Mouse (Mus musculus): ENCODE data around the gene Krt35. TPM values are rescaled to one million over a fixed set of nuclear protein-coding genes. Genes with fewer than 3 reads are reported as not detected.

Gene Krt35
- polyA plus RNA-seq, 1 experiment, result not detected

- no peaks in the 10 kb centered on the region for H3K79me3 ChIP-seq (ENCODE audit: low read depth)
- no peaks in the 10 kb centered on the region for H3K27me3 ChIP-seq (ENCODE audit: control insufficient read depth, insufficient read depth, insufficient read length)
- no peak overlapping the region for H3ac ChIP-seq (ENCODE audit: control insufficient read depth, insufficient read length, low read depth)
- TF ChIP-seq CTCF (IDR thresholded peaks at IDR 0.05; ENCODE audit: control insufficient read depth, insufficient read depth, insufficient read length), result no peak
- no peak for TF ChIP-seq CEBPB (IDR thresholded peaks at IDR 0.05; ENCODE audit: low read depth)
- H3K4me3 ChIP-seq (ENCODE audit: insufficient read depth, poor library complexity, severe bottlenecking), result no peak overlapping the region
- no peaks in the 10 kb centered on the region for H3K36me3 ChIP-seq (ENCODE audit: control insufficient read depth, insufficient read depth)
- H3K79me2 ChIP-seq (ENCODE audit: control insufficient read depth, insufficient read depth), result no peaks in the 10 kb centered on the region
These were observed 37.2 kb downstream of the Krt35 start for GRCm38 (mm10) chr11:100058875-100059274.

- H3K36me3 ChIP-seq (ENCODE audit: control insufficient read depth, insufficient read depth), result no peaks in the 10 kb centered on the region
- no peak overlapping the region for H3K4me3 ChIP-seq (ENCODE audit: insufficient read depth, poor library complexity, severe bottlenecking)
- H3K79me2 ChIP-seq (ENCODE audit: control insufficient read depth, insufficient read depth), result no peaks in the 10 kb centered on the region
- H3K79me3 ChIP-seq (ENCODE audit: low read depth), result no peaks in the 10 kb centered on the region
- TF ChIP-seq MYOD1 (IDR thresholded peaks at IDR 0.05; ENCODE audit: control insufficient read depth, insufficient read length, low read depth), result peak; percentile 72
- peak; percentile 69 for TF ChIP-seq CEBPB (IDR thresholded peaks at IDR 0.05; ENCODE audit: low read depth)
- no peak for TF ChIP-seq USF1 (IDR thresholded peaks at IDR 0.05; ENCODE audit: low read depth)
- TF ChIP-seq MAX (IDR thresholded peaks at IDR 0.05), result no peak
- TF ChIP-seq CTCF (IDR thresholded peaks at IDR 0.05; ENCODE audit: control insufficient read depth, insufficient read depth, insufficient read length), result no peak
- TF ChIP-seq FOSL1 (IDR thresholded peaks at IDR 0.05; ENCODE audit: insufficient read depth, low read length, poor library complexity, severe bottlenecking), result peak; percentile 99
- TF ChIP-seq MYOG (IDR thresholded peaks at IDR 0.05; ENCODE audit: control insufficient read depth, extremely low read depth, insufficient read length), result no peak
- H3ac ChIP-seq (ENCODE audit: control insufficient read depth, insufficient read length, low read depth), result peak overlapping the region; percentile 43
- no peaks in the 10 kb centered on the region for H3K27me3 ChIP-seq (ENCODE audit: control insufficient read depth, insufficient read depth, insufficient read length)
These were observed 40.1 kb downstream of the Krt35 start for GRCm38 (mm10) chr11:100055686-100056655.

GRCm38 (mm10) chr11:100050451-100050850 lies 45.6 kb downstream of the Krt35 start, which contains the start of gene Krt31:
TSS of gene Krt31 (minus strand) at chr11:100050551.
- no peak within 1 kb of the TSS for H3K4me3 ChIP-seq (ENCODE audit: insufficient read depth, poor library complexity, severe bottlenecking)
- no peak for TF ChIP-seq CEBPB (IDR thresholded peaks at IDR 0.05; ENCODE audit: low read depth)
- TF ChIP-seq MYOG (IDR thresholded peaks at IDR 0.05; ENCODE audit: control insufficient read depth, extremely low read depth, insufficient read length), result no peak
- no peak for TF ChIP-seq MYOD1 (IDR thresholded peaks at IDR 0.05; ENCODE audit: control insufficient read depth, insufficient read length, low read depth)
- no peaks in the 10 kb centered on the region for H3K79me3 ChIP-seq (ENCODE audit: low read depth)
- H3K27me3 ChIP-seq (ENCODE audit: control insufficient read depth, insufficient read depth, insufficient read length), result no peaks in the 10 kb centered on the region
- H3K36me3 ChIP-seq (ENCODE audit: control insufficient read depth, insufficient read depth), result no peaks in the 10 kb centered on the region
- H3ac ChIP-seq (ENCODE audit: control insufficient read depth, insufficient read length, low read depth), result no peak within 1 kb of the TSS
- no peaks in the 10 kb centered on the region for H3K79me2 ChIP-seq (ENCODE audit: control insufficient read depth, insufficient read depth)

GRCm38 (mm10) chr11:100047193-100047592 lies 48.8 kb downstream of the Krt35 start:
- Histone ChIP-seq H3K79me3 (ENCODE audit: low read depth) (no peaks in the 10 kb centered on the region), H3K4me3 (ENCODE audit: insufficient read depth, poor library complexity, severe bottlenecking) (no peak overlapping the region), H3ac (ENCODE audit: control insufficient read depth, insufficient read length, low read depth) (no peak overlapping the region), H3K36me3 (ENCODE audit: control insufficient read depth, insufficient read depth) (no peaks in the 10 kb centered on the region), H3K79me2 (ENCODE audit: control insufficient read depth, insufficient read depth) (no peaks in the 10 kb centered on the region), H3K27me3 (ENCODE audit: control insufficient read depth, insufficient read depth, insufficient read length) (no peaks in the 10 kb centered on the region)
- TF ChIP-seq MAX (IDR thresholded peaks at IDR 0.05), result no peak
- TF ChIP-seq MYOD1 (IDR thresholded peaks at IDR 0.05; ENCODE audit: control insufficient read depth, insufficient read length, low read depth), result no peak

- no peaks in the 10 kb centered on the region for H3K27me3 ChIP-seq (ENCODE audit: control insufficient read depth, insufficient read depth, insufficient read length)
- TF ChIP-seq MYOD1 (IDR thresholded peaks at IDR 0.05; ENCODE audit: control insufficient read depth, insufficient read length, low read depth) (peak; percentile 60), CTCF (IDR thresholded peaks at IDR 0.05; ENCODE audit: control insufficient read depth, insufficient read depth, insufficient read length) (no peak)
- H3K36me3 ChIP-seq (ENCODE audit: control insufficient read depth, insufficient read depth), result no peaks in the 10 kb centered on the region
- no peaks in the 10 kb centered on the region for H3K79me3 ChIP-seq (ENCODE audit: low read depth)
- no peaks in the 10 kb centered on the region for H3K79me2 ChIP-seq (ENCODE audit: control insufficient read depth, insufficient read depth)
- H3ac ChIP-seq (ENCODE audit: control insufficient read depth, insufficient read length, low read depth), result no peak overlapping the region
- no peak overlapping the region for H3K4me3 ChIP-seq (ENCODE audit: insufficient read depth, poor library complexity, severe bottlenecking)
These were observed 49.7 kb downstream of the Krt35 start for GRCm38 (mm10) chr11:100046303-100046866.

Other genes with a start within 250 kb of the Krt35 start
- gene Krtap4-16, start 244.6 kb downstream of the Krt35 start, polyA plus RNA-seq (2012; fragmentation: generic; extraction: Trizol), result not detected
- not detected for gene Gm11568, start 238.3 kb downstream of the Krt35 start, polyA plus RNA-seq (2012; fragmentation: generic; extraction: Trizol)
- not detected for gene Gm11559, start 231.8 kb downstream of the Krt35 start, polyA plus RNA-seq (2012; fragmentation: generic; extraction: Trizol)
- gene Krtap9-1, start 222.9 kb downstream of the Krt35 start, polyA plus RNA-seq (2012; fragmentation: generic; extraction: Trizol), result not detected
- not detected for gene Gm11567, start 217.1 kb downstream of the Krt35 start, polyA plus RNA-seq (2012; fragmentation: generic; extraction: Trizol)
- gene Krtap31-1, start 188.3 kb downstream of the Krt35 start, polyA plus RNA-seq (2012; fragmentation: generic; extraction: Trizol), result not detected
- gene Gm11565, start 181.5 kb downstream of the Krt35 start, polyA plus RNA-seq (2012; fragmentation: generic; extraction: Trizol), result not detected
- gene Krtap31-2, start 159.9 kb downstream of the Krt35 start, polyA plus RNA-seq (2012; fragmentation: generic; extraction: Trizol), result not detected
- gene Krtap9-5, start 147.8 kb downstream of the Krt35 start, polyA plus RNA-seq (2012; fragmentation: generic; extraction: Trizol), result not detected
- gene Krtap29-1, start 117.2 kb downstream of the Krt35 start, polyA plus RNA-seq (2012; fragmentation: generic; extraction: Trizol), result not detected
- not detected for gene Krtap16-1, start 109.6 kb downstream of the Krt35 start, polyA plus RNA-seq (2012; fragmentation: generic; extraction: Trizol)
- gene Krtap17-1, start 102.2 kb downstream of the Krt35 start, polyA plus RNA-seq (2012; fragmentation: generic; extraction: Trizol), result not detected
- gene Krt33a, start 80.0 kb downstream of the Krt35 start, polyA plus RNA-seq (2012; fragmentation: generic; extraction: Trizol), result 0.02 TPM
- not detected for gene Krt33b, start 66.4 kb downstream of the Krt35 start, polyA plus RNA-seq (2012; fragmentation: generic; extraction: Trizol)
- not detected for gene Krt34, start 54.7 kb downstream of the Krt35 start, polyA plus RNA-seq (2012; fragmentation: generic; extraction: Trizol)
- not detected for gene Krt31, start 45.7 kb downstream of the Krt35 start, polyA plus RNA-seq (2012; fragmentation: generic; extraction: Trizol)
- gene Krt32, start 8.0 kb downstream of the Krt35 start, polyA plus RNA-seq (2012; fragmentation: generic; extraction: Trizol), result not detected
- gene Krt36, start 9.4 kb upstream of the Krt35 start, polyA plus RNA-seq (2012; fragmentation: generic; extraction: Trizol), result 0.14 TPM
- gene Krt13, start 25.3 kb upstream of the Krt35 start, polyA plus RNA-seq (2012; fragmentation: generic; extraction: Trizol), result 20.0 TPM
- 0.02 TPM for gene Krt15, start 39.7 kb upstream of the Krt35 start, polyA plus RNA-seq (2012; fragmentation: generic; extraction: Trizol)
- 3.5 TPM for gene Krt19, start 52.4 kb upstream of the Krt35 start, polyA plus RNA-seq (2012; fragmentation: generic; extraction: Trizol)
- gene Krt9, start 97.0 kb upstream of the Krt35 start, polyA plus RNA-seq (2012; fragmentation: generic; extraction: Trizol), result 1.8 TPM
- 32.4 TPM for gene Krt14, start 111.3 kb upstream of the Krt35 start, polyA plus RNA-seq (2012; fragmentation: generic; extraction: Trizol)
- 0.21 TPM for gene Krt16, start 152.7 kb upstream of the Krt35 start, polyA plus RNA-seq (2012; fragmentation: generic; extraction: Trizol)
- gene Krt17, start 164.8 kb upstream of the Krt35 start, polyA plus RNA-seq (2012; fragmentation: generic; extraction: Trizol), result 0.04 TPM
- not detected for gene Krt42, start 173.6 kb upstream of the Krt35 start, polyA plus RNA-seq (2012; fragmentation: generic; extraction: Trizol)
- 1,136 TPM for gene Eif1, start 223.6 kb upstream of the Krt35 start, polyA plus RNA-seq (2012; fragmentation: generic; extraction: Trizol)
- not detected for gene Gast, start 238.2 kb upstream of the Krt35 start, polyA plus RNA-seq (2012; fragmentation: generic; extraction: Trizol)

Data from C2C12 (cell line).